Mouse (Mus musculus) CH12.LX (cell line): ENCODE results near the gene Fam122c. TPM values are rescaled to one million over a fixed set of nuclear protein-coding genes. Genes with fewer than 3 reads are reported as not detected.
A peak's percentile ranks its signal among the peaks of the same experiment; 100 is the strongest.
"Not testable (repeated sequence)": the region's sequence is repeated elsewhere in the genome, so short reads cannot be mapped to it uniquely, and the experiment has no call there.

Source experiments
- DNase-seq: peaks from one replicate; pipeline ENCODE4 v3.0.0-alpha.2; 2013; ENCODE audit errors: extremely low read depth
- H3K27ac ChIP-seq: 2 replicates; pipeline ENCODE4 v1.5.1; 2012; ENCODE audit warnings: low read depth, mild to moderate bottlenecking, control low read depth, moderate library complexity; ENCODE audit not compliant: insufficient read depth
- H3K27me3 ChIP-seq: replicated peaks from 2 replicates; pipeline ENCODE3; 2012; ENCODE audit warnings: inconsistent platforms
- H3K36me3 ChIP-seq, 2 experiments: replicated peaks in 1 of 2; 2 replicates each; pipeline versions ENCODE3 to v1.6.1; 2012; ENCODE audit warnings: inconsistent platforms in 1 of 2, low read length in 1 of 2, mild to moderate bottlenecking in 1 of 2, mixed read lengths in 1 of 2, moderate library complexity in 1 of 2; ENCODE audit not compliant: control insufficient read depth in 1 of 2, insufficient read depth in 1 of 2
- H3K4me1 ChIP-seq, 2 experiments: 2 replicates each; pipeline ENCODE4 v1.6.1; 2012; ENCODE audit warnings: inconsistent platforms in 1 of 2, moderate library complexity in 1 of 2; ENCODE audit not compliant: insufficient read depth in 2 of 2, control insufficient read depth in 1 of 2
- H3K4me2 ChIP-seq: 2 replicates; pipeline ENCODE4 v1.6.1; 2012; ENCODE audit warnings: low read depth, mild to moderate bottlenecking, control low read depth; ENCODE audit not compliant: poor library complexity, insufficient read depth, severe bottlenecking
- H3K4me3 ChIP-seq, 3 experiments: fragments of 150-350 bp in 1 of 3; sonication (generic) in 1 of 3; replicated peaks in 1 of 3; 2 replicates each; pipeline versions ENCODE3 to v1.5.1; 2011 to 2012; ENCODE audit warnings: low read depth in 2 of 3, low read length in 2 of 3, mild to moderate bottlenecking in 2 of 3, moderate library complexity in 2 of 3, control low read depth in 1 of 3, improper control_type of control experiment in 1 of 3, inconsistent platforms in 1 of 3, mixed read lengths in 1 of 3; ENCODE audit not compliant: poor library complexity in 1 of 3
- H3K79me2 ChIP-seq: replicated peaks from 2 replicates; pipeline ENCODE4 v1.6.1; 2012; ENCODE audit warnings: mild to moderate bottlenecking, moderate library complexity; ENCODE audit not compliant: control insufficient read depth, poor library complexity, insufficient read depth, severe bottlenecking; ENCODE audit errors: extremely low read depth
- H3K9ac ChIP-seq: 2 replicates; pipeline ENCODE4 v1.6.1; 2012; ENCODE audit warnings: low read depth, mild to moderate bottlenecking, control low read depth, moderate library complexity; ENCODE audit not compliant: insufficient read depth
- H3K9me3 ChIP-seq: replicated peaks from 2 replicates; pipeline ENCODE3; 2012; ENCODE audit warnings: low read length, inconsistent platforms, mixed read lengths
- BHLHE40 ChIP-seq: IDR thresholded peaks from 2 replicates; pipeline ENCODE4 v1.6.1; 2011; ENCODE audit warnings: mild to moderate bottlenecking, low read depth, low read length, improper control_type of control experiment
- CHD1 ChIP-seq: IDR thresholded peaks from 2 replicates; pipeline ENCODE4 v1.6.1; 2012; ENCODE audit warnings: low read depth, low read length, improper control_type of control experiment, inconsistent platforms
- CHD2 ChIP-seq: IDR thresholded peaks from 2 replicates; pipeline ENCODE4 v1.6.1; 2011; ENCODE audit warnings: low read length, improper control_type of control experiment
- ETS1 ChIP-seq: conservative IDR thresholded peaks from 2 replicates; pipeline ENCODE4 v1.6.1; 2012; ENCODE audit warnings: low read depth, mild to moderate bottlenecking, inconsistent platforms, low read length, improper control_type of control experiment, moderate library complexity
- GABPA ChIP-seq: IDR thresholded peaks from 2 replicates; pipeline ENCODE4 v1.6.1; 2012; ENCODE audit warnings: low read depth, low read length, improper control_type of control experiment, inconsistent platforms; ENCODE audit not compliant: insufficient replicate concordance
- JUN ChIP-seq: IDR thresholded peaks from 2 replicates; pipeline ENCODE4 v1.6.1; 2011; ENCODE audit warnings: low read depth, mild to moderate bottlenecking, low read length, improper control_type of control experiment, moderate library complexity; ENCODE audit not compliant: insufficient read depth
- MAFK ChIP-seq: IDR thresholded peaks from 2 replicates; pipeline ENCODE4 v1.6.1; 2011; ENCODE audit warnings: low read length, improper control_type of control experiment; ENCODE audit not compliant: insufficient replicate concordance
- MAX ChIP-seq: IDR thresholded peaks from 2 replicates; pipeline ENCODE4 v1.6.1; 2011; ENCODE audit warnings: low read length, improper control_type of control experiment
- MYC ChIP-seq: IDR thresholded peaks from 2 replicates; pipeline ENCODE4 v1.6.1; 2011; ENCODE audit warnings: low read depth, mild to moderate bottlenecking, improper control_type of control experiment, low read length
- SMC3 ChIP-seq: IDR thresholded peaks from 2 replicates; pipeline ENCODE4 v1.6.1; 2011; ENCODE audit warnings: low read depth, low read length, improper control_type of control experiment
- TCF12 ChIP-seq: IDR thresholded peaks from 2 replicates; pipeline ENCODE4 v1.6.1; 2014; ENCODE audit warnings: low read depth, mild to moderate bottlenecking, inconsistent platforms, low read length, improper control_type of control experiment
- USF2 ChIP-seq: conservative IDR thresholded peaks from 2 replicates; pipeline ENCODE4 v1.6.1; 2011; ENCODE audit warnings: low read depth, low read length, improper control_type of control experiment
- ZMIZ1 ChIP-seq: IDR thresholded peaks from 2 replicates; pipeline ENCODE4 v1.6.1; 2012; ENCODE audit warnings: low read depth, mild to moderate bottlenecking, inconsistent platforms, low read length, improper control_type of control experiment
- dilution Hi-C: fragments of 300-500 bp; cut with MboI; formaldehyde crosslinking; loops from 2 replicates; pipeline ENCODE4 v1.14.3; 2020; ENCODE audit warnings: low sequenced_read_pairs; ENCODE audit not compliant: extremely low pct_unique_long_range_greater_than_20kb, extremely low pct_ligation_motif_present
- in situ Hi-C: fragments of 300-500 bp; cut with MboI; formaldehyde crosslinking; loops from 3 replicates; pipeline ENCODE4 v1.14.3; 2019; ENCODE audit warnings: low sequenced_read_pairs, low pct_ligation_motif_present, low pct_unique_long_range_greater_than_20kb, mixed read lengths
- polyA plus RNA-seq: library from polyadenylated mRNA; unstranded; fragments of >175 nt; gene quantifications from 2 replicates; pipeline ENCODE4 v1.2.1, GENCODE M21; 2012; ENCODE audit warnings: low read depth; ENCODE audit not compliant: insufficient read length
- total RNA-seq, 2 experiments: library from RNA; depleted of rRNA; stranded (reverse); fragments of 300-350 nt in 1 of 2; fragments of >200 nt in 1 of 2; gene quantifications; 2 replicates each; pipeline ENCODE4 v1.2.3; 2012 to 2014

Gene Fam122c
- total and polyA plus RNA-seq, 3 experiments, result not detected

- peaks cover 0 to 1% of the 10 kb centered on the region in 2 experiments; a peak in 2 of 4 replicates for H3K4me1 ChIP-seq
- H3K79me2 ChIP-seq, result no peaks in the 10 kb centered on the region
- dilution Hi-C loops (no loop called here), in situ Hi-C loops (loop anchor here (25.0 kb wide), 1 partner anchor 258 kb away; no protein-coding TSS in a partner anchor)
- no peaks in the 10 kb centered on the region for H3K9me3 ChIP-seq
- H3K4me3 ChIP-seq, result peak overlapping the region; percentile 30 to 69 (median 47)
- no peak for DNase-seq
- H3K27ac ChIP-seq, result no peak overlapping the region
- TF ChIP-seq CHD2 (no peak), CHD1 (no peak)
- no peaks in the 10 kb centered on the region for H3K27me3 ChIP-seq
- H3K9ac ChIP-seq, result peak overlapping the region; percentile 19; the same call in 1 of the 2 replicates
- H3K36me3 ChIP-seq, result no peaks in the 10 kb centered on the region
- peak overlapping the region; percentile 50; the same call in 1 of the 2 replicates for H3K4me2 ChIP-seq
These were observed 3.2 kb upstream of the Fam122c start for GRCm38 (mm10) chrX:53270063-53270432.

GRCm38 (mm10) chrX:53271628-53272027 is 1.6 kb upstream of the Fam122c start:
- H3K4me2 ChIP-seq, dilution Hi-C loops, H3K4me1 ChIP-seq, H3K9ac ChIP-seq, H3K9me3 ChIP-seq, DNase-seq, H3K27me3 ChIP-seq, H3K79me2 ChIP-seq, H3K4me3 ChIP-seq, H3K36me3 ChIP-seq, H3K27ac ChIP-seq: not testable (repeated sequence)
- in situ Hi-C loops, result loop anchor here (25.0 kb wide), 1 partner anchor 259 kb away; no protein-coding TSS in a partner anchor

GRCm38 (mm10) chrX:53287924-53288323 is 14.7 kb downstream of the Fam122c start:
- Histone ChIP-seq H3K27me3 (no peaks in the 10 kb centered on the region), H3K4me2 (no peak overlapping the region), H3K9me3 (no peaks in the 10 kb centered on the region), H3K27ac (no peak overlapping the region), H3K4me3 (no peak overlapping the region), H3K36me3 (no peaks in the 10 kb centered on the region), H3K9ac (no peak overlapping the region), H3K79me2 (no peaks in the 10 kb centered on the region), H3K4me1 (no peaks in the 10 kb centered on the region)
- in situ Hi-C loops (no loop called here), dilution Hi-C loops (no loop called here)
- DNase-seq, result no peak
- TF ChIP-seq SMC3, result no peak
- no peak for TF ChIP-seq JUN
- TF ChIP-seq MAX, result no peak
- no peak for TF ChIP-seq MAFK
- no peak for TF ChIP-seq ZMIZ1
- TF ChIP-seq TCF12, result no peak
- TF ChIP-seq BHLHE40, result no peak
- no peak for TF ChIP-seq MYC
- TF ChIP-seq GABPA, result no peak
- TF ChIP-seq ETS1, result no peak
- TF ChIP-seq USF2, result no peak
